Comparison of ENCODE assay signal across 9 mouse cellular contexts in genomic region chr5:103210018-103210417, GRCm38 (mm10). TPM values are rescaled to one million over a fixed set of nuclear protein-coding genes. Genes with fewer than 3 reads are reported as not detected.
DNase-seq lines count a peak whose midpoint lies in the region; ATAC-seq and TF ChIP-seq lines count a peak whose summit lies in the region.
"Had no signal": no experiment of that assay in that cellular context is flagged by ENCODE, and none has a peak within 500 bp of the region (broad histone marks: within the 10 kb centered on the region; RNA-seq: fewer than 3 reads in every experiment).

No protein-coding gene starts in this region.

- no peaks in the 10 kb centered on the region for H3K36me3 ChIP-seq in testis, adult 2 months (ENCODE audit: control insufficient read depth, insufficient read depth, low read length)
- no peaks in the 10 kb centered on the region for H3K36me3 ChIP-seq in forebrain, embryonic 10.5 days (replicated peaks)
- peaks cover 6% of the 10 kb centered on the region; the same call in 1 of the 2 replicates for H3K36me3 ChIP-seq in hindbrain, embryonic 12.5 days
- H3K36me3 ChIP-seq in thymus, adult 2 months (ENCODE audit: control insufficient read depth, insufficient read depth, low read length), result no peaks in the 10 kb centered on the region

- no peak overlapping the region for H3K27ac ChIP-seq in testis, adult 2 months (ENCODE audit: control insufficient read depth, insufficient read depth, low read depth, low read length)
- no peak overlapping the region for H3K27ac ChIP-seq in forebrain, embryonic 10.5 days
- H3K27ac ChIP-seq in hindbrain, embryonic 12.5 days, result no peak overlapping the region
- H3K27ac ChIP-seq in olfactory bulb, adult 2 months (ENCODE audit: insufficient read depth, low read depth, low read length), result 0 out of 2 replicates have a peak overlapping the region, but pooled peaks have one; percentile 29
- H3K27ac ChIP-seq in thymus, adult 2 months (ENCODE audit: control insufficient read depth, insufficient read depth, low read length), result no peak overlapping the region

- peak overlapping the region; percentile 37 for H3K4me3 ChIP-seq in testis, adult 2 months (ENCODE audit: control insufficient read depth, low read depth, low read length)
- peak overlapping the region; percentile 48; the same call in 1 of the 2 replicates for H3K4me3 ChIP-seq in forebrain, embryonic 10.5 days
- H3K4me3 ChIP-seq in hindbrain, embryonic 12.5 days, result peak overlapping the region; percentile 49
- H3K4me3 ChIP-seq in olfactory bulb, adult 2 months (ENCODE audit: insufficient read depth, low read depth, low read length), result peak overlapping the region; percentile 51
- H3K4me3 ChIP-seq in thymus, adult 2 months (ENCODE audit: control insufficient read depth, insufficient read depth, low read length), result no peak overlapping the region

- H3K4me2 ChIP-seq in hindbrain, embryonic 12.5 days (replicated peaks), result peak overlapping the region; percentile 63

- H3K9ac ChIP-seq in hindbrain, embryonic 12.5 days, result peak overlapping the region; percentile 77

- H3K9me3 ChIP-seq in forebrain, embryonic 10.5 days, result peaks cover 3% of the 10 kb centered on the region; the same call in 1 of the 2 replicates
- no peaks in the 10 kb centered on the region for H3K9me3 ChIP-seq in hindbrain, embryonic 12.5 days (replicated peaks)

- DNase-seq in testis, postnatal 14 days (ENCODE audit: low spot score), result no peak
- no peak for DNase-seq in forebrain, embryonic 10.5 days (ENCODE audit: extremely low spot score, low spot score)
- DNase-seq in adrenal gland, postnatal 14 days, result no peak
- no peak for DNase-seq in ovary, postnatal 14 days (ENCODE audit: low spot score)
- DNase-seq in thymus, adult 2 months, result no peak
- DNase-seq: lung, postnatal 10 days had no signal

- WGBS in forebrain, embryonic 10.5 days, result 49% methylated on average over 3 of the region's 3 CpGs
- 35% methylated on average over 3 of the region's 3 CpGs for WGBS in hindbrain, embryonic 12.5 days
- 37% methylated on average over 3 of the region's 3 CpGs for WGBS in olfactory bulb, adult 2 months
- 68% methylated on average over 3 of the region's 3 CpGs for WGBS in thymus, adult 2 months

- H3K4me1 ChIP-seq in testis, adult 2 months (ENCODE audit: control insufficient read depth, insufficient read depth, low read length), result peaks cover 5% of the 10 kb centered on the region; the same call in 1 of the 2 replicates
- H3K4me1 ChIP-seq in forebrain, embryonic 10.5 days, result peaks cover 27% of the 10 kb centered on the region
- H3K4me1 ChIP-seq in hindbrain, embryonic 12.5 days, result peaks cover 20% of the 10 kb centered on the region
- H3K4me1 ChIP-seq in olfactory bulb, adult 2 months (ENCODE audit: control insufficient read depth, insufficient read depth, low read length), result peaks cover 17% of the 10 kb centered on the region
- no peaks in the 10 kb centered on the region for H3K4me1 ChIP-seq in thymus, adult 2 months (replicated peaks; ENCODE audit: control insufficient read depth, insufficient read depth, low read length)

- no peaks in the 10 kb centered on the region for H3K27me3 ChIP-seq in testis, adult 2 months (ENCODE audit: control insufficient read depth, insufficient read depth, low read length)
- peaks cover 6% of the 10 kb centered on the region; the same call in 1 of the 2 replicates for H3K27me3 ChIP-seq in forebrain, embryonic 10.5 days (ENCODE audit: poor library complexity, severe bottlenecking)
- H3K27me3 ChIP-seq in hindbrain, embryonic 12.5 days, result no peaks in the 10 kb centered on the region
- no peaks in the 10 kb centered on the region for H3K27me3 ChIP-seq in thymus, adult 2 months (ENCODE audit: control insufficient read depth, insufficient read depth, low read length)

- no peak for ATAC-seq in hindbrain, embryonic 12.5 days (ENCODE audit: low FRiP score)

- no peak for TF ChIP-seq POLR2A in testis, adult 2 months (IDR thresholded peaks at IDR 0.05; ENCODE audit: control insufficient read depth, low read depth, low read length)
- TF ChIP-seq POLR2A in olfactory bulb, adult 2 months (IDR thresholded peaks at IDR 0.05; ENCODE audit: insufficient read depth, low read depth, low read length), result no peak
- TF ChIP-seq POLR2A in thymus, adult 2 months (IDR thresholded peaks at IDR 0.05; ENCODE audit: control insufficient read depth, extremely low read depth, insufficient read depth, low read length, poor library complexity), result no peak

- TF ChIP-seq CTCF in testis, adult 2 months (IDR thresholded peaks at IDR 0.05; ENCODE audit: control insufficient read depth, insufficient read depth, insufficient replicate concordance, low read depth, low read length), result no peak
- TF ChIP-seq CTCF in olfactory bulb, adult 2 months (IDR thresholded peaks at IDR 0.05; ENCODE audit: insufficient read depth, low read depth, low read length), result no peak
- no peak for TF ChIP-seq CTCF in thymus, adult 2 months (IDR thresholded peaks at IDR 0.05; ENCODE audit: borderline replicate concordance, control insufficient read depth, extremely low read depth, insufficient read depth, low read length, poor library complexity)

RNA-seq across cellular contexts. Expression of gene Mapk10, which starts 1.1 kb away (rescaled TPM):
- 36.1 and 37.0 TPM in 2 replicates for polyA plus RNA-seq in testis, adult 2 months (2012; rRNA removed)
- 7.7 TPM in 2 replicates for polyA plus RNA-seq in forebrain, embryonic 10.5 days (2016; fragmentation: Nextera tagmentation; extraction: Ambion mirVana)
- 77.6 and 91.8 TPM in 2 replicates for polyA plus RNA-seq in hindbrain, embryonic 12.5 days (2016; fragmentation: Nextera tagmentation; extraction: Ambion mirVana)
- not detected in 2 replicates for polyA plus RNA-seq in olfactory bulb, adult 2 months (2012; ENCODE audit: insufficient read depth, insufficient read length, low replicate concordance, missing spikeins)
- 9.3 and 9.8 TPM in 2 replicates for total RNA-seq in adrenal gland, postnatal 14 days (2021)
- polyA plus RNA-seq in thymus, adult 2 months (2012; rRNA removed), result 0.58 and 0.59 TPM in 2 replicates
